Mouse (Mus musculus) lung, adult 2 months (tissue): ENCODE data around the gene Cxcl14.

Experiments
- CTCF ChIP-seq: fragments of 200-500 bp; IDR thresholded peaks from 2 replicates; pipeline ENCODE4 v1.5.1; 2011; ENCODE audit warnings: mild to moderate bottlenecking, low read length, control low read depth; ENCODE audit not compliant: insufficient read depth
- POLR2A ChIP-seq: fragments of 200-500 bp; IDR thresholded peaks from 2 replicates; pipeline ENCODE4 v1.6.1; 2011; ENCODE audit warnings: low read depth, mild to moderate bottlenecking, control low read depth, low read length, borderline replicate concordance; ENCODE audit errors: extremely low read depth

- TF ChIP-seq POLR2A (no peak), CTCF (no peak)
Observed at GRCm38 (mm10) chr13:56304453-56304852, 8.1 kb upstream of the Cxcl14 start.
